Mouse (Mus musculus): ENCODE measurements at regions not wholly inside any gene's neighbourhood (a gene's known extent, or its start where the extent isn't known, plus 50 kb on each side); places are given as distances from the start of the nearest gene placed in this dataset.

DNA sequence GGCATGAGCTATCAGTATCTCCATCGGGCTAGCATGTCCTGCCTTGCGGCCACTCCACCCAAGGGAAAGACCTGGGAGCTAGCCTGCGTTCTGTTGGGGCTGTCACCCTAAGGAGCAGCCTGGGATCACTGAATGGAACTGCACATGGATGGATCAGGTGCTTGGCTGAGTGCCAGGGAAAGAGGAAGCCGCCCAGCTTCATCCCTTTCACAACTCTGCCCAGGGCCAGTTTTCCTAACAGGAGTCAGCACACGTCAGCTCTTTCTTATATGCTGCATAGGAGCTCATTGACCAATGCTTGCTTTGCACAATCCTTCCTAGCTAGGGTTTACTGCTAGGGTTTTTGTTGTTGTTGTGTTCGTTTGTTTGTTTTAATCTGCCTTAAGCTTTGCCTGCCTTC is 134.3 kb upstream of the Mylip start:
- Histone ChIP-seq H3K27me3 (no peaks in the 10 kb centered on the region), H3K36me3 (no peaks in the 10 kb centered on the region), H3K9me3 (replicated peaks) (no peaks in the 10 kb centered on the region), H3K4me2 (no peak overlapping the region), H3K4me1 (peaks cover 16% of the 10 kb centered on the region), H3K27ac (no peak overlapping the region), H3K9ac (no peak overlapping the region), H3K4me3 (replicated peaks) (no peak overlapping the region)
- 78% methylated on average over 6 of the region's 6 CpGs for WGBS
- no peak for ATAC-seq (replicated peaks; ENCODE audit: low FRiP score)

DNA sequence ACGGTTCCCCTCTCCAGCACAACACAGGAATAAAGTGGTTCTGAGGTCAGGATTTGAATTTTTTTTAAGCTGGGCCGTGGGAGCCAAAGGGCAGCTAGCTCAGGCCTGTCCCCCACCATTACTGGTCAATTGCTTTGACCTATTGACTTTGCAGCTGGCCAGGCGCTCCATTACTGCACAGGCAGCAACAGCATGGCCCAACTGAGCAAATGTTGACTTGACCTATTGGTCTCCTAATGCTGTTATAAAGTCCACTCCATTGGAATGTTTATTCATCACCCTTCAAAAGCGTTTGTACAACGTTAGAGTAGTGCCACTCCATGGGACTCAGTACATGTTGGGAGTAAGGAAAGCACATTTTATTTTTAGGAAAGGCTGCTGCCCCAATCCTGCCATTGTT is 127.5 kb upstream of the Mylip start:
- ATAC-seq (replicated peaks; ENCODE audit: low FRiP score) = no peak
- no peak overlapping the region for H3K27ac ChIP-seq
- H3K4me2 ChIP-seq = no peak overlapping the region
- H3K9ac ChIP-seq = no peak overlapping the region
- H3K9me3 ChIP-seq (replicated peaks) = no peaks in the 10 kb centered on the region
- no peaks in the 10 kb centered on the region for H3K27me3 ChIP-seq
- no peaks in the 10 kb centered on the region for H3K36me3 ChIP-seq
- H3K4me1 ChIP-seq = peaks cover 5% of the 10 kb centered on the region; the same call in 1 of the 2 replicates
- H3K4me3 ChIP-seq (replicated peaks) = no peak overlapping the region
- 14% methylated on average over 5 of the region's 5 CpGs for WGBS

DNA sequence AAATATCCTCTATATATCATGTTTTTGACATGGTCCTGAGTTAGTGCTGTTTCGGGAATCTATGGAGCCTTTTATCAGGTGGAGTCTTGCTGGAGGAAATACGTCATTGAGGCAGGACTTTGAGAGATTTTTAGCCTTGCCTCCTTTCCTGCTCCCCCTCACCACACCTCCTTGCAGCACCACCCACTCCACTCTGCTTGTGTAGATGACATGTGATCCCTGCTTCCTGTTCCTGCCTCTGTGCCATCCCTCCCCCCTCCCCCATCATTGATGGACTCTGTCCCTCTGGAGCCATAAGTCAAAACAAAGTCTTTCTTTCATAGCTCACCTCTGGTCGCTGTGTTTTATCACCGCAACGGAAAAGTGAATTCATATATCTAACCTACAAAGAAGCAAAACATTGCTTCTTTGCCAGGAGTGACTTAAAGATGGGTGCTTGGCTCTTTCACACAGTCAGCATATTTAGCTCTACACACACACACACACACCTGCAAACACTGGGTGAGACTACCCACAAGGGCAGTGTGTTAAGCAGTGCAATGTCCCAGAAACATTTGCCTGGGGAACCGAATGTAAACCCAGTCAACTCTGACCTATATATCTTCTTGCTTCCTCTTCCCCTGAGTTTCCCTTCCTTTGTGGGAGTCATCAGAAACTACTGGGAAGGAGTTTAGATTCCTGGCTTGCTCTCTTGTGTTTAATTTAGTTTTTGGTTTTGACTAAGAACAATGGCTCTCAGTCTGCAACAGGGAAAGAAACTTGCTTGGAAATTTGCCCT is 123.1 kb upstream of the Mylip start:
- Histone ChIP-seq H3K27me3 (no peaks in the 10 kb centered on the region), H3K4me3 (replicated peaks) (no peak overlapping the region), H3K9ac (no peak overlapping the region), H3K9me3 (replicated peaks) (no peaks in the 10 kb centered on the region), H3K4me2 (no peak overlapping the region), H3K36me3 (no peaks in the 10 kb centered on the region), H3K27ac (peak overlapping the region; percentile 54), H3K4me1 (peaks cover 10% of the 10 kb centered on the region; the same call in 1 of the 2 replicates)
- WGBS = 62% methylated on average over 6 of the region's 6 CpGs
- no peak for ATAC-seq (replicated peaks; ENCODE audit: low FRiP score)

DNA sequence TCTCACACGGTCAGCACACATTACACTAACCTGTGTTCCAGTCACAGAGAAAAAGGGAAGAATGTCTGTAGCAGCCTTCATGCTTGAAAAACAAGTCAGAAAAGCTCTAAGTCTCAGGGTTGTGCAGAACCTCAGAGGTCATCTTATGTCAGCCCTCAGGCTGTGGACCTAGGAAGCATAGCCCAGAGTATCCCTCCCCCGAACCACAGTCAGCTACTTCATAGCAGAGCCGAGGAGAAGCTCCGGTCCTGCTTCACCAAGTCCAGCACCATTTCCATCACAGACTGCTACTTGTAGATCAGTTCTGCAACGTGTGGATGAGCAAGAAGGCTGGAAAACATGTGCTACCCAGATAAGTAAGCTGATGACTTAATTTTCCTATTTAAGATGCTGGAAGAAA is 122.1 kb upstream of the Mylip start:
- Histone ChIP-seq H3K27me3 (no peaks in the 10 kb centered on the region), H3K27ac (no peak overlapping the region), H3K4me1 (peaks cover 10% of the 10 kb centered on the region; the same call in 1 of the 2 replicates), H3K4me3 (replicated peaks) (no peak overlapping the region), H3K36me3 (no peaks in the 10 kb centered on the region), H3K9ac (no peak overlapping the region), H3K9me3 (replicated peaks) (no peaks in the 10 kb centered on the region), H3K4me2 (no peak overlapping the region)
- ATAC-seq (replicated peaks; ENCODE audit: low FRiP score) = no peak
- 58% methylated on average over 5 of the region's 5 CpGs for WGBS

DNA sequence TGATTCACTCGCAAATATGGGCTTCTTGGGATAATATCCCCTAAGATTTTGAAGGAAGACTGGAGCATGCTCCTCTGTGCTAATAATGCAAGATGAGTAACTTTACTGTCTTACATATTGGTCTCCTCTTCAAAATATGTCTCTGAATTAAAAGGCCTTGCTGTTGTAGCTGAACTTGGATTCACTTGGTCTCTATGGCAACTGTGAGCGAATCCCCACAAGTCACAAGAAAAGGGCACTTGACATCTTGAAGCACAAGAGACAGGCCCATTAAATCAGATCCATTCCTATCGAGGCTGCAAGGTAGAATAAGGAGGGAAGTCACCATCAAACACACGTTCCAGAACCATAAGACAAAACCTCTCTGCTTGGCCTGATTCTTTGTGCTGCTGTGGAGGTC is 121.6 kb upstream of the Mylip start:
- WGBS = 63% methylated on average over 4 of the region's 4 CpGs
- peaks cover 10% of the 10 kb centered on the region; the same call in 1 of the 2 replicates for H3K4me1 ChIP-seq
- no peak overlapping the region for H3K27ac ChIP-seq
- H3K27me3 ChIP-seq = no peaks in the 10 kb centered on the region
- H3K9me3 ChIP-seq (replicated peaks) = no peaks in the 10 kb centered on the region
- ATAC-seq (replicated peaks; ENCODE audit: low FRiP score) = no peak
- H3K4me2 ChIP-seq = no peak overlapping the region
- no peak overlapping the region for H3K9ac ChIP-seq
- H3K4me3 ChIP-seq (replicated peaks) = no peak overlapping the region
- H3K36me3 ChIP-seq = no peaks in the 10 kb centered on the region

DNA sequence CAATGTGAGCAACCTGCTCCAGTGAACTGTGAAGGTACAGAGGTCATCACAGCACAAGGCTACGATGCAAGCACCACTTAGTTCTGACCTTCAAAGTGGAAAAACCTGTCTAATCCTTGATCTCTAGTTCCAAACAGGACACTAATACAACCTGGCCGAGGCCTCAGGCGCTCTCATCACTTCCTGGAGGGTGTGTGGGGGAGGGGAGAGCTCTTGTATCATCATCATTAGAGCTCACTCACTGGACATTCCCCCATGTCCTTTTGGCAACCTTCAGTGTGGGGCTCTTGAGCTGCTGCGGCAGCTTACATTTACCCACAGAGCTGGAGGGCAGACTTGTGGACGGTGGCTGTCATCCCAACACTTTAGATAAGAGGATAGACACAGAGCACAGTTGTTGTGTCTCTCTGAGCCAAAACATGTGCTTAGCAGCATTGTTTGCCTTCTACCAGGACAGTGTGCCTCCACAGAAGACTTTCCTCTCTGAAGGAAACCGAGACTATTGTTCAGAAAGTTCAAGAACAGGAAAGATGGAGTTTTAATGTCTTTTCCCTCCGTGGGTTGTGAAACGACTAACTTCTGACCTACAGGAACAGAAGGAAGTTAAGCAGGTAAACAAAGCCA is 115.2 kb upstream of the Mylip start:
- Histone ChIP-seq H3K4me2 (no peak overlapping the region), H3K27me3 (no peaks in the 10 kb centered on the region), H3K27ac (no peak overlapping the region), H3K4me3 (replicated peaks) (no peak overlapping the region), H3K9ac (no peak overlapping the region), H3K4me1 (peaks cover 8% of the 10 kb centered on the region), H3K9me3 (replicated peaks) (no peaks in the 10 kb centered on the region), H3K36me3 (no peaks in the 10 kb centered on the region)
- 53% methylated on average over 8 of the region's 8 CpGs for WGBS
- 0 out of 2 replicates have a peak, but pooled peaks have one; percentile 33 for ATAC-seq (replicated peaks; ENCODE audit: low FRiP score)

DNA sequence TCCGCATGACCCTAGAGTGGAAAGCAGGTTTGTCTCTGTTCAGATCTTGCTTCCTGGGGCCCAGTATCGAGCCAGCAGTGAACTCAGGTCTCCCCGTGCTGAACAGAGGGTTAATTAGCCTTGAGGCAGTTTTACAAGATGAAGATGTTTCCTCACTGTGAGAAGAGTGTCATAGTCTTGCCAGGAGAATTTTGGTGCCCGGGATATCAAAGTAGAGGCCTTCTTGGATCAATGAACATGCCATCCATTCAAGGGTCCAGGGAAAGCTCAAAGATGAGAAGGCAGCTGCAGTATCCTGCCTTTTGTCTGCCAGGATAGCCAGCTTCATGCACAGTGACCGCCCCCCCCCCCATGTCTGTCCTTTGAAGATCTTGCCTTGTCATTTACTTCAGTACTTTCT is 114.2 kb upstream of the Mylip start:
- no peak for ATAC-seq (replicated peaks; ENCODE audit: low FRiP score)
- Histone ChIP-seq H3K4me3 (replicated peaks) (no peak overlapping the region), H3K9ac (no peak overlapping the region)

DNA sequence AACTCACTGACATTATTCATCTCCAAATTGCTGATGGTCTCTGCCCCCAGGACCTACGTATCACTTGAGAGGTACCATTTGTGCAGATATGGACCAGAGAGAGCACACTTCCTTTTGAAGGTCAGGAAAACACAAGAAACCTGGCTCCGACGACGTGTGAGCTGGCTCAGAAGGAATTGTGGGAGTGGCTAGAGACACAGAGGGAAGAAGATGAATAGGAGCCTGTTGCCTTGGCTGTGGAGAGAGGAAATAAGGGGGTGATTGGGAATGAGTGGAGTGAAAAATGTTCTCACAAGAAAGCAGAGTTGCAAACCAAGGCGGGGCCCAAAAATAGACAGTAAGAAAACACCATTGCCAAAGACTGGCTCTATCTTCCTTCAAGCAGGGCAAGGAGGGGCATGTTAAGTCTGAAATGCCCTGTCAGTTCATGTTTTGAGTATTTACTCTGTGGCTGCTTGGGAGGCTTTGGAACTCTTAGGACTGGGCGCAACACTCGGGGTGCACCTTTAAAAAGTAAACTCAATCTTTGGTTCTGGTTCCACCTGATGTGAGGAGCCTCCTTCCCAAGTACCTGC is 111.6 kb upstream of the Mylip start:
- Histone ChIP-seq H3K4me3 (replicated peaks) (no peak overlapping the region), H3K4me2 (no peak overlapping the region), H3K27ac (no peak overlapping the region), H3K27me3 (no peaks in the 10 kb centered on the region), H3K9ac (no peak overlapping the region), H3K36me3 (no peaks in the 10 kb centered on the region), H3K4me1 (peaks cover 8% of the 10 kb centered on the region), H3K9me3 (replicated peaks) (no peaks in the 10 kb centered on the region)
- 68% methylated on average over 7 of the region's 7 CpGs for WGBS
- no peak for ATAC-seq (replicated peaks; ENCODE audit: low FRiP score)

More for the DNA sequence above, 114.2 kb upstream of the Mylip start:
- Histone ChIP-seq H3K27me3 (no peaks in the 10 kb centered on the region), H3K4me2 (no peak overlapping the region), H3K27ac (no peak overlapping the region), H3K4me1 (peaks cover 8% of the 10 kb centered on the region), H3K36me3 (no peaks in the 10 kb centered on the region), H3K9me3 (replicated peaks) (no peaks in the 10 kb centered on the region)
- 46% methylated on average over 5 of the region's 5 CpGs for WGBS

DNA sequence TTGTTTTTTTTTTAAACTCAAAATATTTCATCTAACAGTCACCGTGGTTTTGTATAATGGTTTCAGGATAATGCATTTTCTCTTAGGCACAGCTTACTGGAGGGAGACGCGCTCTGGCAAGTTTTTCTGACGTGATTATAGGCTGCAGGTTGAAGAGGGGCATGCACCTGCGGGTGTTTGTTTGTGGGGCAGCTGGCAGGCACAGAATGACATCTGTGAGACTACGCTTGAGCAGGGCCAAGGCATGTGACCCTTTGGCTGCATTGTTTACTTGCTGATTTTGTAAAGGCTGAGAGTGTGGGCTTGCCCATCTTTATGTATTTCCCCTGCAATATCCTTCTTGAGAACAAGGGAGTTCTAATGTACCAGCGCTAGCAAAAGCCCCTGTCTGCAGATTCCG is 108.4 kb upstream of the Mylip start:
- no peak overlapping the region for H3K4me2 ChIP-seq
- no peak overlapping the region for H3K27ac ChIP-seq
- no peak overlapping the region for H3K4me3 ChIP-seq (replicated peaks)
- no peaks in the 10 kb centered on the region for H3K27me3 ChIP-seq
- H3K9me3 ChIP-seq (replicated peaks) = no peaks in the 10 kb centered on the region
- no peak overlapping the region for H3K9ac ChIP-seq
- ATAC-seq (replicated peaks; ENCODE audit: low FRiP score) = no peak
- WGBS = 68% methylated on average over 8 of the region's 8 CpGs
- 0 out of 2 replicates have a peak, but pooled peaks cover 2% of the 10 kb centered on the region for H3K4me1 ChIP-seq
- no peaks in the 10 kb centered on the region for H3K36me3 ChIP-seq

DNA sequence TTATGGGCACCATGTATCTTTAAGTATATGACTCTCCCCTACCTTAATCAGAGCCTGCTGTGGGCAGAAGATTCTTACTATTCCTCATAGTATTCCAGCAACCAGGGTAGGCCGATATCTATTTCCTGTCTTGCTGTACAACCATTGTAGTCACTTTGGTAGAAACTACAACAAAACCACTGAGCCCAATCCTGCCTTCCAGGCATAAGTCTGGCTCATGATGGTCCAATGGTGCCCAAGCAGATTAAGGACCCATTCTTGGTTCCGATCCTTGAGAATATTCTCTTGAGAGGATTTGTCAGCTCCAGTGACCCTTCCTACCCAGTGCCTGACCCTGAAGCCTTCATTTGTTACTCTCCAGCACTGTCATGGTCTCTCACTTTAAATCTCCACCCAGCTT is 102.9 kb upstream of the Mylip start:
- Histone ChIP-seq H3K36me3 (no peaks in the 10 kb centered on the region), H3K4me2 (no peak overlapping the region), H3K27me3 (no peaks in the 10 kb centered on the region), H3K4me1 (0 out of 2 replicates have a peak, but pooled peaks cover 2% of the 10 kb centered on the region), H3K27ac (no peak overlapping the region), H3K9me3 (replicated peaks) (no peaks in the 10 kb centered on the region), H3K4me3 (replicated peaks) (no peak overlapping the region), H3K9ac (no peak overlapping the region)
- no peak for ATAC-seq (replicated peaks; ENCODE audit: low FRiP score)
- 91% methylated on average over 2 of the region's 2 CpGs for WGBS

DNA sequence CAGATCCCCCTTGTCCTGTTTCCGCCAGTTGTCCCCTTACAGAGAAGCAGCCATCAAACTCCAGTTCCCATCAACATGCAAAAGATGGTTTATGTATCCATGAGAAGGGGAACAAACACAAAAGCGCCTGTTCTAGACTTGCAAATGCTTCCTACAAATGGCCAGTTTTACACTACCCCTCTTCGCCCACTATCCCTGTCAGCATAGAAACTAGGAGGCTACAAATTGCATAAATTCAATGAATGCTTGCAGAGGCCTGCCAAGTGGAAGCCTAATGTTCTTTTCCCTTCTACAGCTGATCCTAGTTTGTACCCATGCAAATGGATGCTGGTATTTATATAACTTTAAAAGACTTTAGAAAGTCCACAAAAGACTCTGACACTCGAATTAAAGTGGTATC is 102.3 kb upstream of the Mylip start:
- H3K9me3 ChIP-seq (replicated peaks) = no peaks in the 10 kb centered on the region
- 0 out of 2 replicates have a peak, but pooled peaks cover 2% of the 10 kb centered on the region for H3K4me1 ChIP-seq
- H3K9ac ChIP-seq = no peak overlapping the region
- ATAC-seq (replicated peaks; ENCODE audit: low FRiP score) = no peak
- H3K27ac ChIP-seq = no peak overlapping the region
- 94% methylated on average over 4 of the region's 4 CpGs for WGBS
- no peak overlapping the region for H3K4me3 ChIP-seq (replicated peaks)
- H3K4me2 ChIP-seq = no peak overlapping the region
- H3K27me3 ChIP-seq = no peaks in the 10 kb centered on the region
- H3K36me3 ChIP-seq = no peaks in the 10 kb centered on the region

DNA sequence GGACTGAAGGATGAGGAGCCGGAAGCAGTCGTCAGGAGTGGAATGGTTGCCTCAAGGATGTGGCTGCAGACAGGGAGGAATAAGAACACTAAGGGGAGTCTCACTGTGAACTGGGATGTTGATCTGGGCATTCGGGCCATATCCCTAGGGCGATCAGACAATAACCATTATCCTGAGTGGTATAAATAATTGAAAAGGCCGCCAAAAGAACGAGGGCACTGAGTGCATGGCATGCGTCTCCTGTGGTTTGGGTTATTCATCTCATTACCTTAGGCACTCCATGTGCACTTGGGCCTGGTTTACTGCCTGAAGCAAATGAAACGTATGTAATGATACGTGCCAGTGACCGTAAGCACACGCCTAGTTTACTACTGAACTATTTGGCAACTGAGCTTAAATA is 99.6 kb upstream of the Mylip start:
- WGBS = 95% methylated on average over 11 of the region's 11 CpGs
- Histone ChIP-seq H3K4me2 (no peak overlapping the region), H3K27ac (no peak overlapping the region), H3K36me3 (no peaks in the 10 kb centered on the region), H3K4me3 (replicated peaks) (no peak overlapping the region), H3K27me3 (no peaks in the 10 kb centered on the region), H3K9ac (no peak overlapping the region), H3K9me3 (replicated peaks) (no peaks in the 10 kb centered on the region), H3K4me1 (no peaks in the 10 kb centered on the region)
- no peak for ATAC-seq (replicated peaks; ENCODE audit: low FRiP score)
